Mouse (Mus musculus) intestine, embryonic 15.5 days (tissue): ENCODE results near the gene Vps13c. TPM values are rescaled to one million over a fixed set of nuclear protein-coding genes. Genes with fewer than 3 reads are reported as not detected.
A peak's percentile ranks its signal among the peaks of the same experiment; 100 is the strongest.

Experiments
- ATAC-seq: fragments of 200-750 bp; cut with Nextera tagmentation; 2 replicates; pipeline ENCODE4 v1.8.0; 2017; ENCODE audit warnings: moderate TSS enrichment, moderate library complexity
- H3K27ac ChIP-seq: fragments of 300-500 bp; sonication (generic); 2 replicates; pipeline ENCODE4 v1.5.1; 2015; ENCODE audit warnings: mild to moderate bottlenecking, inconsistent platforms
- H3K27me3 ChIP-seq: fragments of 300-500 bp; sonication (generic); replicated peaks from 2 replicates; pipeline ENCODE4 v1.6.1; 2015; ENCODE audit warnings: inconsistent platforms
- H3K36me3 ChIP-seq: fragments of 300-500 bp; sonication (generic); 2 replicates; pipeline ENCODE4 v1.6.1; 2015; ENCODE audit warnings: inconsistent platforms
- H3K4me1 ChIP-seq: fragments of 300-500 bp; sonication (generic); replicated peaks from 2 replicates; pipeline ENCODE4 v1.6.1; 2015; ENCODE audit warnings: inconsistent platforms
- H3K4me2 ChIP-seq: fragments of 300-500 bp; sonication (generic); replicated peaks from 2 replicates; pipeline ENCODE4 v1.6.1; 2015; ENCODE audit warnings: mild to moderate bottlenecking, inconsistent platforms
- H3K4me3 ChIP-seq: fragments of 300-500 bp; sonication (generic); replicated peaks from 2 replicates; pipeline ENCODE4 v1.5.1; 2015; ENCODE audit warnings: inconsistent platforms
- H3K9ac ChIP-seq: fragments of 300-500 bp; sonication (generic); 2 replicates; pipeline ENCODE4 v1.6.1; 2015; ENCODE audit warnings: inconsistent platforms
- H3K9me3 ChIP-seq: fragments of 300-500 bp; sonication (generic); 2 replicates; pipeline ENCODE4 v1.6.1; 2016; ENCODE audit warnings: inconsistent platforms
- WGBS: fragments of 180-500 bp; shearing (Covaris S2); methylation state at CpG from one replicate; pipeline ENCODE4 v1.1.7; 2015; 5-methylcytosine and 5-hydroxymethylcytosine counted together
- polyA plus RNA-seq: library from polyadenylated mRNA; unstranded; fragments of >200 nt; fragmentation: Nextera tagmentation; extraction: Ambion mirVana; gene quantifications from 2 replicates; pipeline ENCODE4 v1.2.1, GENCODE M21; 2015

Vps13c gene
- polyA plus RNA-seq, 1 experiment from 2014 or later, result 5.6 TPM

- no peak overlapping the region for H3K9ac ChIP-seq
- H3K4me1 ChIP-seq, result peaks cover 6% of the 10 kb centered on the region; the same call in 1 of the 2 replicates
- WGBS, result 10% methylated on average over 8 of the region's 8 CpGs
- H3K36me3 ChIP-seq, result no peaks in the 10 kb centered on the region
- H3K9me3 ChIP-seq, result no peaks in the 10 kb centered on the region
- H3K27ac ChIP-seq, result no peak overlapping the region
- peak overlapping the region; percentile 26; the same call in 1 of the 2 replicates for H3K4me2 ChIP-seq
- H3K27me3 ChIP-seq, result no peaks in the 10 kb centered on the region
- H3K4me3 ChIP-seq, result no peak overlapping the region
- ATAC-seq, result peak; percentile 66
Observed at GRCm38 (mm10) chr9:67813665-67814337, 26.4 kb upstream of the Vps13c start.

GRCm38 (mm10) chr9:67816172-67816928, 23.8 kb upstream of the Vps13c start:
- no peaks in the 10 kb centered on the region for H3K36me3 ChIP-seq
- WGBS, result 72% methylated on average over 2 of the region's 2 CpGs
- H3K9me3 ChIP-seq, result no peaks in the 10 kb centered on the region
- no peak overlapping the region for H3K9ac ChIP-seq
- no peaks in the 10 kb centered on the region for H3K27me3 ChIP-seq
- no peak for ATAC-seq
- H3K27ac ChIP-seq, result no peak overlapping the region
- H3K4me1 ChIP-seq, result peaks cover 6% of the 10 kb centered on the region; the same call in 1 of the 2 replicates
- no peak overlapping the region for H3K4me3 ChIP-seq
- H3K4me2 ChIP-seq, result no peak overlapping the region

GRCm38 (mm10) chr9:67817898-67818667, 22.1 kb upstream of the Vps13c start:
- H3K9ac ChIP-seq, result no peak overlapping the region
- ATAC-seq, result no peak
- no peak overlapping the region for H3K4me2 ChIP-seq
- WGBS, result 32% methylated on average over 10 of the region's 10 CpGs
- no peaks in the 10 kb centered on the region for H3K9me3 ChIP-seq
- H3K27ac ChIP-seq, result no peak overlapping the region
- H3K27me3 ChIP-seq, result no peaks in the 10 kb centered on the region
- no peaks in the 10 kb centered on the region for H3K36me3 ChIP-seq
- no peak overlapping the region for H3K4me3 ChIP-seq
- H3K4me1 ChIP-seq, result peaks cover 6% of the 10 kb centered on the region; the same call in 1 of the 2 replicates

- ATAC-seq, result no peak
- Histone ChIP-seq H3K36me3 (no peaks in the 10 kb centered on the region), H3K4me1 (peaks cover 4% of the 10 kb centered on the region; the same call in 1 of the 2 replicates), H3K9me3 (no peaks in the 10 kb centered on the region), H3K4me3 (no peak overlapping the region), H3K27ac (no peak overlapping the region), H3K4me2 (no peak overlapping the region), H3K27me3 (no peaks in the 10 kb centered on the region), H3K9ac (no peak overlapping the region)
- 77% methylated on average over 4 of the region's 4 CpGs for WGBS
Observed at GRCm38 (mm10) chr9:67818668-67818950, 21.6 kb upstream of the Vps13c start.

GRCm38 (mm10) chr9:67823131-67823530, 17.1 kb upstream of the Vps13c start:
- Histone ChIP-seq H3K4me2 (no peak overlapping the region), H3K9ac (no peak overlapping the region), H3K4me3 (no peak overlapping the region), H3K4me1 (no peaks in the 10 kb centered on the region), H3K9me3 (no peaks in the 10 kb centered on the region), H3K36me3 (no peaks in the 10 kb centered on the region), H3K27ac (no peak overlapping the region), H3K27me3 (no peaks in the 10 kb centered on the region)
- 50% methylated on average over 5 of the region's 5 CpGs for WGBS
- no peak for ATAC-seq

- Histone ChIP-seq H3K27me3 (peaks cover 12% of the 10 kb centered on the region), H3K4me3 (no peak overlapping the region), H3K27ac (no peak overlapping the region), H3K4me1 (0 out of 2 replicates have a peak, but pooled peaks cover 1% of the 10 kb centered on the region), H3K4me2 (no peak overlapping the region), H3K36me3 (no peaks in the 10 kb centered on the region), H3K9ac (no peak overlapping the region), H3K9me3 (no peaks in the 10 kb centered on the region)
- WGBS, result 82% methylated on average over 7 of the region's 7 CpGs
- ATAC-seq, result no peak
Observed at GRCm38 (mm10) chr9:67825527-67825926, 14.7 kb upstream of the Vps13c start.

- ATAC-seq, result no peak
- peaks cover 22% of the 10 kb centered on the region for H3K27me3 ChIP-seq
- 4% methylated on average over 3 of the region's 3 CpGs for WGBS
- no peaks in the 10 kb centered on the region for H3K36me3 ChIP-seq
- H3K4me1 ChIP-seq, result peaks cover 12% of the 10 kb centered on the region
- no peaks in the 10 kb centered on the region for H3K9me3 ChIP-seq
- no peak overlapping the region for H3K4me3 ChIP-seq
- H3K9ac ChIP-seq, result no peak overlapping the region
- H3K4me2 ChIP-seq, result no peak overlapping the region
- no peak overlapping the region for H3K27ac ChIP-seq
Observed at GRCm38 (mm10) chr9:67828182-67828581, 12.0 kb upstream of the Vps13c start.

GRCm38 (mm10) chr9:67830411-67831358, 9.5 kb upstream of the Vps13c start:
- H3K4me3 ChIP-seq, result peak overlapping the region; percentile 56
- no peaks in the 10 kb centered on the region for H3K9me3 ChIP-seq
- ATAC-seq, result peak; percentile 86
- peak overlapping the region; percentile 46 for H3K9ac ChIP-seq
- 2% methylated on average over 84 of the region's 84 CpGs for WGBS
- peaks cover 12% of the 10 kb centered on the region for H3K4me1 ChIP-seq
- H3K27ac ChIP-seq, result no peak overlapping the region; the same call in 1 of the 2 replicates
- peak overlapping the region; percentile 98 for H3K4me2 ChIP-seq
- H3K27me3 ChIP-seq, result peaks cover 25% of the 10 kb centered on the region
- H3K36me3 ChIP-seq, result no peaks in the 10 kb centered on the region

- Histone ChIP-seq H3K4me2 (peak overlapping the region; percentile 98), H3K27ac (no peak overlapping the region), H3K9ac (peak overlapping the region; percentile 46), H3K36me3 (no peaks in the 10 kb centered on the region), H3K4me1 (peaks cover 12% of the 10 kb centered on the region), H3K27me3 (peaks cover 25% of the 10 kb centered on the region), H3K9me3 (no peaks in the 10 kb centered on the region), H3K4me3 (peak overlapping the region; percentile 56)
- ATAC-seq, result peak; percentile 59
- 1% methylated on average over 57 of the region's 57 CpGs for WGBS
Observed at GRCm38 (mm10) chr9:67831359-67832045, 8.7 kb upstream of the Vps13c start.

- no peak within 1 kb of the TSS for H3K27ac ChIP-seq
- no peaks in the 10 kb centered on the region for H3K9me3 ChIP-seq
- peak within 1 kb of the TSS; percentile 46 for H3K9ac ChIP-seq
- peaks cover 25% of the 10 kb centered on the region for H3K27me3 ChIP-seq
- WGBS, result 3% methylated on average over 20 of the region's 20 CpGs
- peaks cover 12% of the 10 kb centered on the region for H3K4me1 ChIP-seq
- peak within 1 kb of the TSS; percentile 56 for H3K4me3 ChIP-seq
- peak; percentile 41; the same call in 1 of the 2 replicates for ATAC-seq
- H3K4me2 ChIP-seq, result peak within 1 kb of the TSS; percentile 98
- no peaks in the 10 kb centered on the region for H3K36me3 ChIP-seq
Observed at GRCm38 (mm10) chr9:67832046-67832605, 8.1 kb upstream of the Vps13c start, which contains the start of gene C2cd4a. Gene C2cd4a (minus strand): TSS chr9:67832330.

GRCm38 (mm10) chr9:67834535-67834934, 5.7 kb upstream of the Vps13c start:
- Histone ChIP-seq H3K4me2 (no peak overlapping the region), H3K4me3 (no peak overlapping the region), H3K27me3 (peaks cover 20% of the 10 kb centered on the region), H3K36me3 (no peaks in the 10 kb centered on the region), H3K4me1 (peaks cover 12% of the 10 kb centered on the region), H3K9ac (no peak overlapping the region), H3K9me3 (no peaks in the 10 kb centered on the region), H3K27ac (no peak overlapping the region)
- 82% methylated on average over 5 of the region's 5 CpGs for WGBS
- ATAC-seq, result no peak
